Mouse (Mus musculus) left cerebral cortex, postnatal 14 days (tissue): Measurements from ENCODE around the gene Aqp11. TPM values are rescaled to one million over a fixed set of nuclear protein-coding genes. Genes with fewer than 3 reads are reported as not detected.
A peak's percentile ranks its signal among the peaks of the same experiment; 100 is the strongest.

Experiments
- DNase-seq, 2 experiments: peaks; one replicate each; pipeline ENCODE4 v3.0.0; 2021 to 2022; ENCODE audit warnings: low spot score in 2 of 2, mixed read lengths in 1 of 2
- intact Hi-C: fragments of 180-260 bp; cut with DNase I; formaldehyde crosslinking; loops from one replicate; pipeline ENCODE4 v1.15.1; 2025
- long read RNA-seq, 2 experiments: library from polyadenylated mRNA; stranded (forward); transcript quantifications; one replicate each; pipeline ENCODE4 v2.0.0; 2021
- total RNA-seq, 2 experiments: library from RNA; stranded (reverse); gene quantifications; 2 replicates each; pipeline ENCODE4 v1.2.3; 2021

Gene Aqp11
- total RNA-seq: 10 to 100 TPM; 22.9 to 23.6 TPM
- long read RNA-seq, experiment 1, transcript Aqp11-205 (3 exons, 3,737 nt): major isoform, 14 of 14 reads
- long read RNA-seq, experiment 1, partial matches to known transcripts: 0 of 14 reads
- long read RNA-seq, experiment 1, other reads (novel, unspliced or antisense): 0 of 14 reads
- long read RNA-seq, experiment 2, transcript Aqp11-205 (3 exons, 3,737 nt): major isoform, 18 of 20 reads
- long read RNA-seq, experiment 2, partial matches to known transcripts: 0 of 20 reads
- long read RNA-seq, experiment 2, other reads (novel, unspliced or antisense): 2 of 20 reads

DNA sequence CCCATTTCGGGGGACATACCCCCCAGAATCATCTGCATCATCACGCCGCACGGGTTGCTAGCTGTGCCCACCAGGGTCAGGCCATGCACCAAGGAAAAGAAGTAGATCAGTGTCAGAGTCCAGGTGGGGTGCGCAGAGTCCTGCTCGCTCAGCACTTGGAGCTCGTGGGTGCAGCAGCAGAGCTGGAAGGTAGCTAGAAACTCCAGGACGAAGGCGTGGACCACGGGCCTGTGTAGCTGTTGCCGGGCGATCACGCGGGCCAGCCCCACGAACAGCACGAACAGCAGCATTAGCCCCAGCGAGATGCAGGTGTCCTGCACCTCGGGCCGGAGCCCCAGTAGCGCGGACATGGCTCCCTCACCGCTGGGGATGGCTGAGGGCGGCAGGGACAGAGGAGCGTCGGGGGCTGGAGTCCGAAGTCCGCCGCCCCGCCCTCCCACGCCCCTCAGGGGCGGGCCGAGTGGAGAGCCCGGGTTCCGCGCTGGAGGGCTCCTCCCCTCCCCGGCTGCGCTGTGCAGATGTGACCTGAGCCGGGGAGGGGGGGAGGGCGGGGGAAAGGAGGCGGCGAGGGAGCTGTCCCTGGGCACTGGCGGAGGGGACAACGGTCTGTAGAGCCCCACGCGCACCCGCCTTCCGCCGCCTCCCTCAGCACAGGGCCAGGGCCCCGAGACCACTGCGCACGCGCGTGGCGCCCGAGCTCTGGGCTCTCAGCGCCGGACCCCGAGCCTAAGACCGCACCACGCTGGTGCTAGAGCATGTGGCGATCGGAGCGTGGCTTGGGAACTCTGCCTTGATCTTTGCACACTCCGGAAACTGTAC, at the start of gene Aqp11:
Aqp11 (minus strand) TSS at position 652 of the 819 bp plus-strand sequence.
- intact Hi-C loops: no loop called here
- peak; percentile 39 to 70 for DNase-seq

DNA sequence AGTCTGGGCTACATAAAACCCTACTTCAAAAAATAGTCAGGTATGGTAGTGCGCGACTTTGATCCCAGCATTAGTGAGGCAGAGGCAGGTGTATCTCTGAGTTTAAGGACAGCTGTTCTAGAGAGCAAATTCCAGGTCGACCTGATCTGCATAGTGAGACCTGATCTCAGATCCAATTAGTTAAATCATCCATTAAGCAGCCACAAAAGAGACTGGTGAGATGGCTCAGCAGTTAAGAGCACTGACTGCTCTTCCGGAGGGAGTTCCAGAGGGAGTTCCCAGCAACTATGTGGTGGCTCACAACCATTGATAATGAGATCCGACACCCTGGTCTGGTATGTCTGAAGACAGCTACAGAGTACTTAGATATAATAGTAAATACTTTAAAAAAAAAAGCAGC, 45.4 kb upstream of the Aqp11 start:
- intact Hi-C loops: no loop called here
- no peak for DNase-seq

DNA sequence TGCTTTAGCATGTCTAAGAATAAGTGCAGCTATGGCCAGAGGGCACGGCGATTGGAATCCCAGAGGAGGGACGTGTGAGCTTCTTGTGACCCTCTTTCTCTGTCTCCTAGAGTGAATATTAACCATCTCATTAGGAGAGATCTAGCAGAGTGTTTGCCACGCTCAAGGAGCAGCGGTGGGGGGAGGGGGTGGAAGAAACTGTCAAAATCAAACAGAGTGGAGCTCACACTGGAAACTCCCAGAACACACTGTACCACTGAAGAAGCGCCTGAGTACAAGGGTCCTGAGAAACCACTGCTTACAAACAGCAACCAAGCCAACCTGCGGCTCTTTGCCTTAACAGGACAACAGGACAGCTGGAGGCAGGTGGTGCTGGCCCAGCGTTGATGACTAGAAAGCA, 43.4 kb upstream of the Aqp11 start:
- DNase-seq: no peak
- intact Hi-C loops: no loop called here

DNA sequence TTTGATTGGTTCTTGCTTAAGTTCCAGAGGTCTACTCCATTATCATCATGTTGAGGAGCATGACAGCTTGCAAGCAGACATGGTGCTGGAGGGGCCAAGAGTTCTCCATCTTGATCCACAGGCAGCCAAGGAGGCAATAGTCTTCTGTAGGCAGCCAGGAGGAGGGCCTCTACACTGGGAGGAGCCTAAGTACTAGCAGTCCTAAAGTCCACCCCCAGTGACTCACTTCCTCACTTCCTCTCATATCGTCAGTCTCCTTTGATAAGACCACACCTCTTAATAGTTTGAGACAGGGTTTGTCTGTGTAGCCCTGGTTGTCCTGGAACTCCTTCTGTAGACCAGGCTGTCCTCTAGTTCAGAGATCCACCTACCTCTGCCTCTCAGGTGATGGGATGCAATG, 42.7 kb upstream of the Aqp11 start:
- intact Hi-C loops: no loop called here
- no peak for DNase-seq

DNA sequence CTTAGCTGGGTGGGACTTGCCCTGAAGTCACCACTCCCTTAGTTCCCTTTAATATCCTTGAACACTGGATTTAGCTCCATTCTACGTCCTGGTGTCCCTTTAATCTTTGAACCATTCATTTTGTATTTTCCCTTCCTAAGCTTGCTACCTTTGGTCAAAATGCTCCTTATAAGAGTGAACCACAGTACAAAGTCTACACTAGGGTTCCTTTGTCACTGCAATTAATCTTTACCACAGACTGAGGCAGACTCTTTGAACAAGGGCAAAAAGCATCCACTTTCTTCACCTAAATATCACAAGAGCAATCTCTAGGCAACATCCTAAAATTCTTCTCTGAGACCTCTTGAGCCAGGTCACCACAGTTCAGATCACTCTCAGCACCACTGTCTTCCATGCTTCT, 42.1 kb upstream of the Aqp11 start:
- intact Hi-C loops: no loop called here
- DNase-seq: no peak

DNA sequence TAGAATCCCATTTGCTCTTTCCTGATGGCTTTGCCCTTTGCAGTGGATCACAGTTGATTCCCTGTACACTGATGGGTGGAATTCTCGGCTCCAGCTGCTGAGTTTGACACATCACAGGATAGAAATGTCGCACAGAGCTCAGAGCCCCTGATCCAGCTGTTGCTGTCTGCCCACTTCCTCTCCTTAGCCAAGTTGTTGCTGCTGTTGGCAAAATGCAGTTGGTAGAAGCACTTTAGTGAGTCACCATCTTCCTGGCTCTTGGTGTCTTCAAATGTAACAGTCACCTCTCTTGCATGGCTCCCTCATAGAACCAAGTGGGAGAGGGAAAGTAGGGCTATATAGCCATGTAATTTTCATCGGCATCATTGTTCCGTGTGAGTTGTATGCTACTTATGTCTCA, 39.1 kb upstream of the Aqp11 start:
- intact Hi-C loops: no loop called here
- no peak for DNase-seq

DNA sequence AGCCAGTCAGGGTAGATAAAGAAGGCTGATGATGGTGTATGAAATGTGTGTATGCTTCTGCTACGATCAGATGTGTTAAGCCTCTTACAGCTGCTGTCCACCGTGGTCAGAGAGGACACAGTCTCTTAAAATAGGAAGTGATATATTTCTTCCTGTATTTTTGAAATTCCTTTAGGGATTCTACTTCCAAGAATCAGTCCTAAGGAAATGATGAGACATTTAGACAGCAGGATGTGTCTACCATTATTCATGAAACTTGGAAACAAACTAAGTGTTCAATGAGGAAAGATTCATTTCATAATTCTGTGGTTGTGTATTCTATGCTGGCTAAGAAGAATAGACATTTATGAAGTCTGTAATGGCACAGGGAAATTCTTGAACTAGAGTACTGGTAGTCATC, 37.8 kb upstream of the Aqp11 start:
- DNase-seq: no peak
- intact Hi-C loops: no loop called here

DNA sequence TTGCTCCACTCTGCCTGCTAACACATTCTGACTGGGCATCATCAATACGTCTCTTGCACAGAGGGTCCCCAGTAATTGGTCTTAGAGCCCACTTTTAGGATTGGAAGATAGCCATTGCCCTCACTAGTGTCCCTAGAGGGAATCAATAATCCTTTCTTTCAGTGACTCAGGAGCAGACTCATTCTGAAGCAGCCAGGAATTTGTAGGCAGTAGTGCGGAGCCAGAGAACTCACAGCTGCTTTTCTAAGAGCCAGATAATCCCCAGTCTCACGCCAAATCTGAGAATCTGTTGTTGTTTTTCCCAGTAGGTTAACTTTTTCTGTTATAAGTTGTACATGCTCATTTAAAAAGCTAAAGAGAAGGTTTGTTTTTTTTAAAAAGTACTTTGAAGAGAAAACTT, 37.3 kb upstream of the Aqp11 start:
- no peak for DNase-seq
- intact Hi-C loops: no loop called here

DNA sequence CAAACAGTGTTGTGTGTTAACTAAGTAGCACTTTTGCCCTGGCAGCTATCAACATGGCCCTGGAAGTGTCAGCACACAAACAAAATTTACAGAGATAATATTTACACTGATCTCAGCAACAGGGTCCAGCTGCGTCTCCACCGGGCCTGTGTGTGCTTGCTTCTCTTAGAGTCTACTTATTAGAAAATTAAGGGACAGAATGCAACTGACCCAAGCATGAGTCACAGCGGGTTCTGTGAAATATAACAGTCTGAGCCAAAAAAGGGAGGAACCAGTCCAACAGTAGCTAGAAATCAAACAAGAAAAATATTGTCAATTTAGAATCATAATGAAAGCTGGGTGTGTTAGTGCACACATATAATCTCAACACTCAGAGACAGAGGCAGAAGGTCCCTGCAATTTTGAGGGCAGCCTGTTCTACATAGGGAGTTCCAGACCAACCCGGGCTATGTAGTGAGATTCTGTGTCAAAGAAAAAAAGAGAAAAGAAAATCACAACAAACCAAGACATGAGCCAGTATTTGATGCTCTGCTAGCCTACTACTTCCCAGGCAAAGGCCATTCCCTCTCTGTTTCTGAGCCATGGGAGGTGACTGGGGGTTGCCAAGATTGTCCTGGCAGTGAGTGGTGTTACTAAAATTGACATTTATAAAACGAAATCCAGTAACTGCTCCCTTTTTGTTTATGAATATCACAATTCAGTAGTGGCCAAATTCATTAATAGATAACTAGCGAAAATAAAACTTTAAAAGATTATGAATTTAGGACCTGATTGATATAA, 32.9 kb upstream of the Aqp11 start:
- DNase-seq: no peak
- intact Hi-C loops: no loop called here

DNA sequence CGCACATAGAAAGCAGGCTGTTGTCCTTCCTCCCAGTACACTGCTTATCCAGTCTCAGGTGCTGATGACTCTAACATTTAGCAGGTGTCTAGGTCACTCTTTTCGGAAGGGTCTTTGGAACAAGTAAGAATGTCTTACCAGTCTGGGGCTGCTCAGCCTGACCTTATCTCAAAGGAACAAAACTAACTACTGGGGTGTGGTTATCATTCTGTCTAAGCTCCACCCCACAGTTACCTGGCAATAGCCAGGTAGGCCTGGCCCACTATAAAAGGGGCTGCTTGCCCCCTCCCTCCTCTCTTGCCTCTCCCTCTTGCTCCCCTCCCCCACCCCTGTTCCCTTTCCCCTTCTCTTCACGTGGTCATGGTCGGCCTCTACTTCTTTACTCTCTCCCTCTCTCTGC, 30.9 kb upstream of the Aqp11 start:
- no peak for DNase-seq
- intact Hi-C loops: loop anchor here (5.0 kb wide), 1 partner anchor 73 kb away; no protein-coding TSS in a partner anchor

DNA sequence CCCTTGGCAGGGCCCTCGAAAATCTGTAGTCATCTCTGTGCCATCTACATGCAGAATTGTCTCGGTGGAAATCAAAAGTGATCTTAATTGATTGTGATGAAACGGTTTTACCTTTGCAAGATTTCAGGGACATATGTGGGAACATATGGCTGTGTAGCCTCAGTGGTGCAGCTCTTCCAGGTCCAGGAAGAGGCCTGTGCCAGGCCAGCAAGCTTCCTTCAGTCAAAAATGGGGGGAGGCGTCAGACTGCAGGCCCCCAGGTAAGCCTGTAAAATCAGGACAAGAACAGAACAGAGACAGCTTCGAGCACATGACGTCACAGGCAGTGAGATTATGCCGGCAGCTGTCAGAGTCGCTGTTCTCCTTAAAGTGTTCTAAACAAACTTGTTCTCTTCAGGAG, 29.8 kb upstream of the Aqp11 start:
- intact Hi-C loops: loop anchor here (5.0 kb wide), 1 partner anchor 74 kb away; no protein-coding TSS in a partner anchor

DNA sequence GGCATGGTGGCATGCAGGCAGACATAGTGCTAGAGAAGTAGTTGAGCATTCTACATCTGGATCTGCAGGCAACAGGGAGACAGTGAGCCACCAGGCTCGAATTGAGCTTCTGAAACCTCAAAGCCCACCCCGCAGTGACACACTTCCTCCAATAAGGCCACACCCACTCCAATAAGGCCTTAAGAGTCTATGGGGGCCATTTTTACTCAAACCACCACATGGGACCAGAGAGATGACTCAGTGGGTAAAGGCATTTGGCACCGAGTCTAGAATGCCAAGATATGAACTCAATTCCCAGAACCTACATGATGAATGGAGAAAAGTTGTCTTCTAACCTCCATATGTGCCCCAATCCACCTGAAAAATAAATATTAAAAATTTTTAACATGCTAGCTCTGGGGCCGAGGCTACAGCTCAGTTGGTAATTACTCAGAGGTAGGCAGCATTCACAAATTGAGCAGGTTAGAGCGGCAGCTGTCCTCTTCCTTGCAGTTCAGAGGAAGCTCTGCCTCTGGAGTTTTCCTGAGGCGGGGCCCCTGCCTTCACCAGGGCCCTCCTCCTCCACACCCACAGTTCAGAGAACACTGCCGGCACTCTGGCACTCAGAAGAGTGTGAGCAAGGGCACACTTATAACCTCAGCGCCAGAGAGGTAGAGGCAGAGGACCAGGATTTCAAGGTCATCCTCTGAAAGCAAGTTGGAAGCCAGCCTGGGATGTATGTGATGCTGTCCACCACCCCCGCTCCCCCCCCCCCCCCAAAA, 28.5 kb upstream of the Aqp11 start:
- intact Hi-C loops: loop anchor here (5.0 kb wide), 1 partner anchor 76 kb away; no protein-coding TSS in a partner anchor
- DNase-seq: no peak

More for the DNA sequence above, 29.8 kb upstream of the Aqp11 start:
- peak in 1 of 2 experiments; percentile 48 for DNase-seq

DNA sequence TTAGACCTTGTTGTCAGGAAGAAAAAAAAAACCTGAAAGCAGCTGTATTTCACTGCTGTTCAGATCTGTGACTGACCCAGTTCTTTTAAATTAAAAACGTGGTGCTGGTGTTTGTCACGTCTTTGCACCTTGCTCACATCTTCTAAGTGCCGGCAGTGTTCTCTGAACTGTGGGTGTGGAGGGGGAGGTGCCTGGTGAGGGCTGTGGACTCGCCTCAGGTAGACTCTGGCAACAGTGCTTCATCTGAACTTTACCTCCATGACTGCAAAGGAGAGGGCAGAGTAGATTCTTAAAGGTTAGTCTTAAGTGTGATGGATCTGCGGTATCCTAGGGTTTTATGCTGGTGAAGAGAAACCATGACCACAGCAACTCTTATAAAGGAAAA, 27.9 kb upstream of the Aqp11 start:
- intact Hi-C loops: loop anchor here (5.0 kb wide), 1 partner anchor 76 kb away; no protein-coding TSS in a partner anchor
- DNase-seq: peak in 1 of 2 experiments; percentile 58

DNA sequence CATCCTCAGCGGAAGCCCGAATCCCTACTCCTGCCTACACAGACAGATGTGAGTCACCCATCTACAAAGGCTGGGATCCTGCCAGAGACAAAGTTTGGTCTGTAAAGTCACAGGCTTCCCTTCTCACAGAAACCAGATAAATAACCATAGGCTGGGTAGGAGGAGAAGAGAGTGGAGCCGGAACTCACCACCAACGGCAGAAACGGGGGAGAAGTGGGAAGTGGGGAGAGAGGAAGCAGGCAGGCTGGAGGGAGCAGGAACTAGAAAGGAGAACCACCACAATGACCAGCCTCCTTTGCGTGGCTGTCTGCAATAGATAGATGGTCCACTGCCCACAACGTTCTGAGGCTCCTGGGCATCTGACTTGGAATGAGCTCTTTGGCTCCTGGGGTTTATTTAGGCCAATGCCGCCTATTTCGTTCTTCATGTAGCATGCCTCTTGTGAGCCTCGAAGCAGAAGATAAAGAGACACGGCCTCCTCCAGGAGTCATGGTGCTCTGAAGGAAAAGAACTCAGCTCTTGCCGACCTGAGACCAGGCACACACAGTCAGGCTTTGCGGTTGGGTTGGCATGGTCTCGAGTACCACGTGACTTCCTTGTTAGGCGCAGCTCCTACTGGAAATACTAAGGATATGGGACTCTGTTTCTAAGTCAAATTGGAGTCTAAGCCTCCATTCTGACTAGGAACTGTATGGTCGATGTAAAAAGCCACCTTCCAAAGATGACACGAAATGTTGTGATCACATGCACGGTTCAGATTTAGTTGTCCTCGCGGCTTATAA, 27.3 kb upstream of the Aqp11 start:
- peak; percentile 58 to 77 for DNase-seq
- intact Hi-C loops: loop anchor here (5.0 kb wide), 1 partner anchor 77 kb away; no protein-coding TSS in a partner anchor

DNA sequence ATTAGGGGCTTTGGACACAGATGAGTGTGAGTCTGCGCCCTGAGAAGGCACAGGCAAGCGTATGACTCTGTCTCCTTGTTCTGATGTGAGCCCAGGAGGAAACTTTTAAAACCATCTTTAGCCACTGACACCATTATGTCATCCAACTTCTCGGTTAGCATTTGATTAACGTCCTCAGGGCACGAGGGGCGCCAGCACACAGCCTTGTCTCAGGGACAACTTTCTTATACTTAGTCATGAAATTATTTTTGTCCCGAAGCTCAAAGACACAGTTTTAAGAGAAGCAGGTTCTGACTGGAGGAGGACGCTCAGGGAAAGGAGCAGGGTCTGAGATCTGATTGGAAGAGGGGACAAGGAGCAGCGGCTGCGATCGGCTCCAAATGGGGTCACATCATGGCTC, 26.5 kb upstream of the Aqp11 start:
- no peak for DNase-seq
- intact Hi-C loops: no loop called here

DNA sequence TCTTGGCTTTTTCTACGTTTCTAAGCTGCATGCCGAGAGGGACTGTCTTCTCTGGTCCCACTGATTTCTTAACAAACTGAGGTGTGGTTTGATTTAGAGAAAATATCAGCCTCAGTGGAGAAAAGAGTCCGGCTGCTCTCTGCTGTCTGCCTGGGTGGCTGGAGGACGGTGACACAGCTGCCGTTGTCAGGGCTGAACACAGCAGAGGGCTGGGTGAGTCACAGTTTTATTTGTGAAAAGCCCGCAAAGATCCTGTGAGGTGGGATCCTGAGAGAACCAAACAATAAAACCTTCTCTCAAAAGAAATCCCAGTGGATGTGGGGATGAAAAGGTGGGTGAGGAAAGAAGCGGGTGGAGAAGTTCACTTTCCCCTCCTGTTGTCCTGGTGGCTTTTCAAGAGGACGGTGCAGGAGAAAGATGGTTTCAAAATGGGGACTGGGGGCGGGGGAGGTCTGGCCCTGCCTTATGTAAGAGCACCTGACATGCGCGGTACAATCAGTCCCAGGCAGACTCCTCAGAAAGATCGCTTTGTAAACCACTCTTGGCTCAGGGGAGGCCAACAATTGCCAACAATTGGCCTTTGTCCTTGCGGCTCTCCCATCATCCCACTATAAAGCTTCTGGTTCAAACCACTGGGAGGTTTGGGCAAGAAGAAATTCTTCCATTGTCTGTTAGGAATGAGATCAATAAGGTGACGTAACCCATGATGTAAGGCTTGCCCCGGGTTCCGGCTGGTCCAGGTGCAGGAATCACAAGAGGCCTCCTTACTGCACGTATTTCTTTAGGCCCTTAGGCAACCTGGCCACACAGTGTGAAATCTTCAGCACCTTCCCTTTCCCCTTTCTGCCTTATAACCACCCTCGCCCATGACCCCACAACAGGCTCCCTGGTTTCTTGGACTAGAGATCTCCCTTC, 19.1 kb upstream of the Aqp11 start:
- DNase-seq: peak in 1 of 2 experiments; percentile 49
- intact Hi-C loops: no loop called here
